Mouse (Mus musculus) megakaryocyte, embryonic 14.5 days (primary cell): ENCODE data around the gene 1700016H13Rik.

Experiments
- FLI1 ChIP-seq: IDR thresholded peaks from 2 replicates; pipeline ENCODE4 v1.6.1; 2012; ENCODE audit warnings: low read length, inconsistent platforms, mixed read lengths
- GATA1 ChIP-seq: IDR thresholded peaks from 3 replicates; pipeline ENCODE4 v1.6.1; 2012; ENCODE audit warnings: mixed read lengths, low read length, inconsistent platforms, borderline replicate concordance

DNA sequence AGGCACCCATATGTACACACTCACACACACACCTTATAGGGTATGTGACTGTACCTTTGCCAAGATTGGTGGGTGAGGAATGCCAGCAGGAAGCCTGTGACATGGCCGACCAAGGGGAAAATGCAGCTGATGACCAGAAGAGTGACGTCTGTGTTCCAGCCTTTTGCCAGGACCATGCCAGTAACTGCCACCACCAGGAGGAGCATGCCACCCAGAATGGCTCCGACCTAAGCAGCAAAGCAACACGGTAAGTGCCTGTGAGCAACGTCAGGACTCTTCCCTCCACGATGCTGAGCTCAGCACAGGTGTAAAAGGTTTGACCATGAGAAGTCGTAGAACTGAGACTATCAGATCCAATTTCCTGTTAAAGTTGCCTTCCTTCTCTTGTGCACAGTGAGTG lies 43.5 kb downstream of the 1700016H13Rik start:
- TF ChIP-seq GATA1 (no peak), FLI1 (no peak)
